Mouse (Mus musculus) embryonic fibroblast, embryonic 13.5 days (primary cell): ENCODE measurements around the gene Fam71a.

Experiments used
- CTCF ChIP-seq: IDR thresholded peaks from 2 replicates; pipeline ENCODE4 v1.5.1; 2011; ENCODE audit warnings: mild to moderate bottlenecking, control low read depth, low read length, moderate library complexity, borderline replicate concordance; ENCODE audit not compliant: insufficient read depth
- POLR2A ChIP-seq: IDR thresholded peaks from 2 replicates; pipeline ENCODE4 v1.6.1; 2011; ENCODE audit warnings: low read depth, mild to moderate bottlenecking, control low read depth, low read length, moderate library complexity

DNA sequence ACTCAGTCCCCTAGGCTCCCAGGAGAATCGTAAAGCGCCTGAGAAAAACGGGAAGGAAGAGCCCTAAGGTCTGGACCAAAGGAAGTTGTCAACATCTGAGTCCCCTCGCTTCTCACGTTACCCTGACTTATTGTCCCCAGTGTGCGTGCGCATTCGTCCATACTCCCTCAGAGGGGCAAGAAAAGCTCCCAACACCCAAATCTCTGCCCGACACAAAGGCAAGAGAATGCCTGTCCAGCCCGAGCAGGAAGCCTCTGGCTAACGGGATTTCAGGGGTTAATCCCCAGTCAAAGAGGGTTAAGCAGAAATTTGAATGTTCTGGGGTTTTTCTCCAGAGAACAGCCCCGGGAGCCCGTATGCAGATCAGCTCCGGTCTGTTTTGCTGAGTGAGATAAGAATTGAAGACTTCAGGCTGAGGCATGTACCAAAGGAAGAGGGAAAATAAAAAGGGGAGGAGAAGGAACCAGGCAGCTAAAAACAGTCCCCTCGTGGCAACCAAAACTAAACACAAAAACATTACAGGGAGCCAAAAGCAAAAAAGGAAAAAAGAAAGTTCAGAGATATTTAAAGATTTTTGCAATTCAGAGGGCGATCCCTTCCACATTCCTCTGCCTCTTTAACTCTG is 21.3 kb upstream of the Fam71a start:
- TF ChIP-seq POLR2A (no peak), CTCF (no peak)
